Mouse (Mus musculus) forebrain, embryonic 11.5 days (tissue): ENCODE measurements around the gene Birc7. TPM values are rescaled to one million over a fixed set of nuclear protein-coding genes. Genes with fewer than 3 reads are reported as not detected.

ENCODE experiments used
- ATAC-seq: fragments of 200-750 bp; cut with Nextera tagmentation; replicated peaks from 2 replicates; pipeline ENCODE4 v1.8.0; 2017; ENCODE audit warnings: moderate TSS enrichment; ENCODE audit not compliant: low FRiP score
- DNase-seq: peaks from one replicate; pipeline ENCODE4 v3.0.0-alpha.2; 2017; ENCODE audit warnings: low spot score
- H3K27ac ChIP-seq: fragments of 300-500 bp; sonication (generic); 2 replicates; pipeline ENCODE4 v1.5.1; 2014; ENCODE audit warnings: low read depth, low read length
- H3K27me3 ChIP-seq: fragments of 300-500 bp; sonication (generic); 2 replicates; pipeline ENCODE4 v1.6.1; 2014; ENCODE audit warnings: mild to moderate bottlenecking, low read length, mixed read lengths; ENCODE audit not compliant: control insufficient read depth, insufficient read depth
- H3K36me3 ChIP-seq: fragments of 300-500 bp; sonication (generic); 2 replicates; pipeline ENCODE4 v1.6.1; 2014; ENCODE audit warnings: mild to moderate bottlenecking, low read length, moderate library complexity, mixed read lengths; ENCODE audit not compliant: control insufficient read depth, insufficient read depth
- H3K4me1 ChIP-seq: fragments of 300-500 bp; sonication (generic); replicated peaks from 2 replicates; pipeline ENCODE4 v1.6.1; 2014; ENCODE audit warnings: low read length, mixed read lengths; ENCODE audit not compliant: control insufficient read depth, insufficient read depth
- H3K4me2 ChIP-seq: fragments of 300-500 bp; sonication (generic); 2 replicates; pipeline ENCODE4 v1.6.1; 2014; ENCODE audit warnings: low read depth, mild to moderate bottlenecking, low read length, moderate library complexity, mixed read lengths; ENCODE audit not compliant: severe bottlenecking
- H3K4me3 ChIP-seq: fragments of 300-500 bp; sonication (generic); 2 replicates; pipeline ENCODE4 v1.5.1; 2014; ENCODE audit warnings: low read depth, low read length
- H3K9ac ChIP-seq: fragments of 300-500 bp; sonication (generic); 2 replicates; pipeline ENCODE4 v1.6.1; 2014; ENCODE audit warnings: low read length
- H3K9me3 ChIP-seq: fragments of 300-500 bp; sonication (generic); 2 replicates; pipeline ENCODE4 v1.6.1; 2016; ENCODE audit warnings: low read length, mixed read lengths; ENCODE audit not compliant: control insufficient read depth
- WGBS: fragments of 180-500 bp; shearing (Covaris S2); extraction: QIAGEN DNeasy Blood & Tissue Kit; methylation state at CpG from one replicate; pipeline ENCODE4 v1.1.7; 2014; 5-methylcytosine and 5-hydroxymethylcytosine counted together
- microRNA-seq: library from miRNA; unstranded; fragments of <30 nt; microRNA quantifications from one replicate; pipeline ENCODE4, GENCODE M21; 2016; ENCODE audit not compliant: insufficient number of aligned reads
- polyA plus RNA-seq: library from polyadenylated mRNA; unstranded; fragments of >200 nt; fragmentation: Nextera tagmentation; extraction: Ambion mirVana; gene quantifications from 2 replicates; pipeline ENCODE4 v1.2.1, GENCODE M21; 2014

Gene Birc7
- polyA plus RNA-seq, 1 experiment from 2014 or later: 0.36 TPM

DNA sequence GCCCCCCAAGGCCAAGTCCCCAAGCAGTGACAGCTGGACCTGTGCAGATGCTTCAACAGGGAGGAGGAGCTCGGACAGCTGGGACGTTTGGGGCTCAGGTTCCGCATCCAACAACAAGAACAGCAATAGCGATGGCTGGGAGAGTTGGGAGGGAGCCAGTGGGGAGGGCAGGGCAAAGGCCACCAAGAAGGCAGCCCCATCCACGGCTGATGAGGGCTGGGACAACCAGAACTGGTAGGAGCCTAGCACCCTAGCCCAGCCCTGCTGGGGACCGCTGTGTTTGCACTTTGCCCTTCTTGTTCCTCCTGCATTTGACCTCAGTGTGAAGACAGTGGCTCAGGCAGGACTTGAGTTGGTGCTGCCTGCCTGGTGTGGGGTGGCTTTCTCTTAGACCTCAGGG lies 52.3 kb downstream of the Birc7 start:
- H3K27ac ChIP-seq: no peak overlapping the region
- no peak overlapping the region for H3K4me3 ChIP-seq
- H3K36me3 ChIP-seq: peaks cover 24% of the 10 kb centered on the region
- DNase-seq (no peak), ATAC-seq (no peak)
- no peaks in the 10 kb centered on the region for H3K4me1 ChIP-seq
- WGBS: 83% methylated on average over 6 of the region's 6 CpGs
- no peak overlapping the region for H3K4me2 ChIP-seq
- no peak overlapping the region for H3K9ac ChIP-seq
- no peaks in the 10 kb centered on the region for H3K9me3 ChIP-seq
- no peaks in the 10 kb centered on the region for H3K27me3 ChIP-seq

Small RNAs within 50 kb of the gene (microRNA-seq; reads per million reads assigned to microRNA genes)
- 15.1 reads per million, percentile 9 among the genes with 10 or more reads in this experiment for gene Mir124a-3

Other genes starting within 250 kb of the Birc7 start
- gene Dido1, start 219.0 kb upstream of the Birc7 start, polyA plus RNA-seq: 39.8 and 44.1 TPM in 2 replicates
- gene Gid8, start 218.9 kb upstream of the Birc7 start, polyA plus RNA-seq: 58.1 and 64.5 TPM in 2 replicates
- gene Slc17a9, start 203.8 kb upstream of the Birc7 start, polyA plus RNA-seq: 0.11 and 0.57 TPM in 2 replicates
- 0.85 and 0.87 TPM in 2 replicates for gene Bhlhe23, start 152.1 kb upstream of the Birc7 start, polyA plus RNA-seq
- 74.5 and 75.4 TPM in 2 replicates for gene Ythdf1, start 8.1 kb upstream of the Birc7 start, polyA plus RNA-seq
- 33.5 and 36.1 TPM in 2 replicates for gene Nkain4, start 25.7 kb downstream of the Birc7 start, polyA plus RNA-seq
- 71.5 and 77.4 TPM in 2 replicates for gene Arfgap1, start 38.2 kb downstream of the Birc7 start, polyA plus RNA-seq
- gene Col20a1, start 57.5 kb downstream of the Birc7 start, polyA plus RNA-seq: 0.16 and 0.23 TPM in 2 replicates
- gene Chrna4, start 114.5 kb downstream of the Birc7 start, polyA plus RNA-seq: 18.7 and 19.3 TPM in 2 replicates
- gene Kcnq2, start 206.3 kb downstream of the Birc7 start, polyA plus RNA-seq: 13.6 and 13.9 TPM in 2 replicates
- 0.47 and 0.55 TPM in 2 replicates for gene Eef1a2, start 228.0 kb downstream of the Birc7 start, polyA plus RNA-seq